Mouse (Mus musculus): Measurements from ENCODE around the gene Lrrc43. TPM values are rescaled to one million over a fixed set of nuclear protein-coding genes. Genes with fewer than 3 reads are reported as not detected.

Lrrc43 gene
- not detected for polyA plus RNA-seq (2017; shearing (Covaris generic))

DNA sequence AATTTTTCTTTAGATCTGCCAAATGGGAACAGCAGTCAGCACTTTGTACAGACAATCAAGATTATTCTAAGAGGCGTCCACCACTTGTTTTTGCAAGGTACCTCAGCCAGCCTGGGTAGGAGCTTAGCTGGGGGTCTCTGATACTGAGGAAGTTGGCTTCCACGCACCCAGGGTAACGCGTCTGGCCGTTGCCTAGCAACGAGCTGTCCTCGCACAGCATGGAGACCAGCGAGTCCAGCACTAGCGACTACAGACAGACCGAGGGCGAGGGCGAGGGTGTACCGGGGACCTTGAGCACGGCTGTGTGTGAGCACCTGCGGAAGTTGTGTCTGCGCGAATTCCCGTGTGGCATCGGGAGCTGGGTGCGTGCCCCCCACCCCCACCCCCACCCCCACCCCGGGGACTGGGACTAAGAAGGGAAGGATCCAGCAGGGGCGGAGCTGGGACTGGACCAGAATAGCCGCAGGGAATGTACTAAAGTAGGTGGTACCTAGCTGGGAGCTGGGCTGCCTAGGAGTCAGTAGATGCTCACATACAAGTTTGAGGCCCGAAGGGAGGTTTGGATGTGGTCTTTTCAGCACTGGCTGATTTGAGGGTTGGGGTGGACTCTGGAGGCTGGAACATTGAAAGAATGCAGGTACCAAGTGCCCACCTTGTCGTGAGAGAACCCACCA is at the start of gene Lrrc43, which contains the start of gene Il31:
Gene Lrrc43, plus strand, starts transcription at position 194 of the 674 bp plus-strand sequence.
Gene Il31, minus strand, starts transcription at position 378 of the 674 bp plus-strand sequence.

DNA sequence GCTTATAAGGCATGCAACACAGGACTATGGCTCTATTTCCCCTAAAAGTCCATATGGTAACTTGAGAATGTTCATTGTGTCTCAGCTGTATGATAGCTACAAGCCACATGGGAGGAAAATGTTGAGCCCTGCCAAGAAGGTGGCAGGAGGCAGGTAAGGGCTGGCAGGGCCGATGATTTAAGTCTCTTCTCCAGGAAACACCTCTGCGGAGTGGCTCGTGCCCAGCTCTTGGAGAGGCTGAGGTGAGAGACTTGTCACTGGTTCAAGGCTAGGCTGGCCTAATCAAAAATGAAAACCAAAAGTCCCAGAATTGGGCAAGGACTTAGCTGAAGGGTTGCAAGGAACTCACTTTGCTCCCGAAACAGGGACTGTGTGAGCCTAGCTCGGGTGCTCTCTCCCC is 21.1 kb downstream of the Lrrc43 start, which contains the start of gene B3gnt4:
Gene B3gnt4, plus strand, starts transcription at position 301 of the 400 bp plus-strand sequence.

GRCm38 (mm10) chr5:123523692-123524392 is 34.7 kb downstream of the Lrrc43 start, which contains the start of gene Diablo:
TSS of gene Diablo (minus strand) at chr5:123524176.

GRCm38 (mm10) chr5:123525281-123525680 is 36.2 kb downstream of the Lrrc43 start, which contains the start of gene Gm49027:
TSS of gene Gm49027 (minus strand) at chr5:123525488.

Other genes with a start within 250 kb of the Lrrc43 start
- gene Wdr66, start 237.2 kb upstream of the Lrrc43 start, polyA plus RNA-seq (2017; shearing (Covaris generic)), result 0.61 TPM
- gene Bcl7a, start 145.5 kb upstream of the Lrrc43 start, polyA plus RNA-seq (2017; shearing (Covaris generic)), result 6.4 TPM
- 64.8 TPM for gene Mlxip, start 94.5 kb upstream of the Lrrc43 start, polyA plus RNA-seq (2017; shearing (Covaris generic))
- gene Il31, start 184 bp downstream of the Lrrc43 start, polyA plus RNA-seq (2017; shearing (Covaris generic)), result not detected
- gene B3gnt4, start 21.2 kb downstream of the Lrrc43 start, polyA plus RNA-seq (2017; shearing (Covaris generic)), result not detected
- gene Diablo, start 34.9 kb downstream of the Lrrc43 start, polyA plus RNA-seq (2017; shearing (Covaris generic)), result 78.2 TPM
- gene Gm49027, start 36.2 kb downstream of the Lrrc43 start, polyA plus RNA-seq (2017; shearing (Covaris generic)), result not detected
- 39.1 TPM for gene Vps33a, start 83.7 kb downstream of the Lrrc43 start, polyA plus RNA-seq (2017; shearing (Covaris generic))
- gene Clip1, start 195.3 kb downstream of the Lrrc43 start, polyA plus RNA-seq (2017; shearing (Covaris generic)), result 166 TPM
- gene Zcchc8, start 231.8 kb downstream of the Lrrc43 start, polyA plus RNA-seq (2017; shearing (Covaris generic)), result 70.6 TPM

Data from effector memory CD4-positive, alpha-beta T cell, adult 5 months (primary cell).